Mouse (Mus musculus) G1E (cell line): ENCODE data around the gene Cdc20.

Experiments used
- CTCF ChIP-seq: IDR thresholded peaks from 2 replicates; pipeline ENCODE4 v1.5.1; 2012; ENCODE audit warnings: low read depth, low read length, inconsistent platforms, mixed read lengths
- POLR2AphosphoS5 ChIP-seq: IDR thresholded peaks from 2 replicates; pipeline ENCODE4 v1.6.1; 2012; ENCODE audit warnings: low read depth, low read length, inconsistent platforms; ENCODE audit not compliant: insufficient replicate concordance
- TAL1 ChIP-seq: conservative IDR thresholded peaks from 2 replicates; pipeline ENCODE4 v1.6.1; 2012; ENCODE audit warnings: low read depth, low read length, inconsistent platforms, mixed read lengths

DNA sequence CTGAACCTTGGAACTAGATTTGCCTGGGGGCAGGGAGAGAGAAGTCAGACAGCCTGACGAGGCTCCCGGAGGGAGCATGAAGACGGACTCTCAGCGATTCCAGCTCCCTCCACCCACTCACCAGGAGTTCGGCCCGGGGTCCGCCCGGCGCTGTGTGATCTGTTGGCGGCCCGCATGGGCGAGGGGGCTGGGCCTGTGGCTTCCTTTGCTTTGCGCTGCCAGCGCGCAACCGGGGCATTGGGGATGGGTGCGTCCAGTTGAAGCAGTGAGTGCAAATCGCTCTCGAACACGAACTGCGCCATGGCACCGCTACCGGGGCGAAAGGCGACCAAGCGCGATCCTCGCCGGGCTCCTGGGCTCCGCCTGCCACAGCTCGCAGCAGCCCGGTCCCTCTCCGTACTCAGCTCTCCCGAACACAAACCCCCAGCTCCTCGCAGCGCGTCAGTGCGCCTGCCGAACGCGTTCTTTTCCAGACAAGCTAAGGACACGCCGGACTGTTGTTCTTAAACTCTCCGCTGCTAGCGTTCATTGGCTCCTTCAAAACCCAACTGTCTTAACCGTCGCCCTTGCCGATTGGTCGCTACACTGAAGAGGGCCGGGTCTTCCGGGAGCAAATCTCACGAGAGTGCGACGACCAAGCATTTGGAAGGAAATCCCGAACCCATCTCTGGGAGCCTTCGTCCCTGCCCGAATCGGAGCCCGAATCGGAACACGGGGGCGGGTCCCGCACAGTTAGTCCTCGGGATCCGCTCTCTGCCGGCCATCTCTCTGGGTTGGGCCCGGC, at the start of gene Cdc20:
- TF ChIP-seq POLR2AphosphoS5 = 0 out of 2 replicates have a peak, but pooled peaks have one; percentile 68
- TF ChIP-seq TAL1 = no peak
- no peak for TF ChIP-seq CTCF
